Mouse (Mus musculus) midbrain, postnatal 0 days (tissue): ENCODE data around the gene Epop. TPM values are rescaled to one million over a fixed set of nuclear protein-coding genes. Genes with fewer than 3 reads are reported as not detected.
A peak's percentile ranks its signal among the peaks of the same experiment; 100 is the strongest.

Experiments used
- ATAC-seq: fragments of 200-750 bp; cut with Nextera tagmentation; 2 replicates; pipeline ENCODE4 v1.8.0; 2017; ENCODE audit warnings: moderate number of reproducible peaks, mild to moderate bottlenecking, moderate TSS enrichment, moderate library complexity; ENCODE audit not compliant: low FRiP score
- DNase-seq: peaks from one replicate; pipeline ENCODE4 v3.0.0-alpha.2; 2015; ENCODE audit warnings: low spot score
- H3K27ac ChIP-seq: fragments of 300-500 bp; sonication (generic); 2 replicates; pipeline ENCODE4 v1.5.1; 2014; ENCODE audit warnings: low read depth, mild to moderate bottlenecking, low read length, mixed read lengths
- H3K27me3 ChIP-seq: fragments of 300-500 bp; sonication (generic); 2 replicates; pipeline ENCODE4 v1.6.1; 2014; ENCODE audit warnings: low read length, control low read depth, mixed read lengths; ENCODE audit not compliant: insufficient read depth
- H3K36me3 ChIP-seq: fragments of 300-500 bp; sonication (generic); 2 replicates; pipeline ENCODE4 v1.6.1; 2014; ENCODE audit warnings: low read length, control low read depth, mixed read lengths; ENCODE audit not compliant: insufficient read depth
- H3K4me1 ChIP-seq: fragments of 300-500 bp; sonication (generic); 2 replicates; pipeline ENCODE4 v1.6.1; 2014; ENCODE audit warnings: mild to moderate bottlenecking, control low read depth, antibody characterized with exemption, low read length, mixed read lengths; ENCODE audit not compliant: insufficient read depth
- H3K4me2 ChIP-seq: fragments of 300-500 bp; sonication (generic); 2 replicates; pipeline ENCODE4 v1.6.1; 2014; ENCODE audit warnings: low read depth, mild to moderate bottlenecking, low read length, mixed read lengths; ENCODE audit not compliant: poor library complexity, severe bottlenecking
- H3K4me3 ChIP-seq: fragments of 300-500 bp; sonication (generic); 2 replicates; pipeline ENCODE4 v1.5.1; 2014; ENCODE audit warnings: low read depth, mild to moderate bottlenecking, low read length, moderate library complexity
- H3K9ac ChIP-seq: fragments of 300-500 bp; sonication (generic); replicated peaks from 2 replicates; pipeline ENCODE4 v1.6.1; 2014; ENCODE audit warnings: mild to moderate bottlenecking, low read length, moderate library complexity, mixed read lengths; ENCODE audit not compliant: poor library complexity, severe bottlenecking
- H3K9me3 ChIP-seq: fragments of 300-500 bp; sonication (generic); 2 replicates; pipeline ENCODE4 v1.6.1; 2016; ENCODE audit warnings: low read length, control low read depth
- CTCF ChIP-seq: IDR thresholded peaks from 2 replicates; pipeline ENCODE4 v1.5.1; 2016; ENCODE audit warnings: antibody characterized with exemption, mild to moderate bottlenecking
- WGBS: fragments of 180-500 bp; shearing (Covaris S2); extraction: QIAGEN DNeasy Blood & Tissue Kit; methylation state at CpG from one replicate; pipeline ENCODE4 v1.1.7; 2014; 5-methylcytosine and 5-hydroxymethylcytosine counted together
- polyA plus RNA-seq: library from polyadenylated mRNA; unstranded; fragments of >200 nt; fragmentation: Nextera tagmentation; extraction: Ambion mirVana; gene quantifications from 2 replicates; pipeline ENCODE4 v1.2.1, GENCODE M21; 2015
- total RNA-seq: library from RNA; depleted of rRNA; stranded (reverse); fragments of >200 nt; gene quantifications from 2 replicates; pipeline ENCODE4 v1.2.3, GENCODE M21; 2014

Gene Epop
- total and polyA plus RNA-seq, 2 experiments from 2014 or later = 1.5 to 8.4 TPM

- TF ChIP-seq CTCF = no peak
- peaks cover 55% of the 10 kb centered on the region for H3K36me3 ChIP-seq
Observed at GRCm38 (mm10) chr11:97671177-97671527, 41.6 kb upstream of the Epop start.

GRCm38 (mm10) chr11:97670234-97671176 is 41.0 kb upstream of the Epop start:
- Histone ChIP-seq H3K27me3 (no peaks in the 10 kb centered on the region), H3K27ac (no peak overlapping the region), H3K9ac (no peak overlapping the region), H3K4me2 (no peak overlapping the region), H3K36me3 (peaks cover 52% of the 10 kb centered on the region), H3K4me3 (no peak overlapping the region), H3K9me3 (no peaks in the 10 kb centered on the region), H3K4me1 (no peaks in the 10 kb centered on the region)
- DNase-seq (no peak), ATAC-seq (no peak)
- 70% methylated on average over 13 of the region's 13 CpGs for WGBS
- peak; percentile 30; the same call in 1 of the 2 replicates for TF ChIP-seq CTCF

More at GRCm38 (mm10) chr11:97671177-97671527, 41.6 kb upstream of the Epop start:
- 37% methylated on average over 2 of the region's 2 CpGs for WGBS
- no peak overlapping the region for H3K4me3 ChIP-seq
- no peaks in the 10 kb centered on the region for H3K27me3 ChIP-seq
- H3K27ac ChIP-seq = no peak overlapping the region
- ATAC-seq (no peak), DNase-seq (no peak)
- H3K9me3 ChIP-seq = no peaks in the 10 kb centered on the region
- no peaks in the 10 kb centered on the region for H3K4me1 ChIP-seq
- H3K4me2 ChIP-seq = no peak overlapping the region
- no peak overlapping the region for H3K9ac ChIP-seq

GRCm38 (mm10) chr11:97669829-97670228 is 40.3 kb upstream of the Epop start:
- Histone ChIP-seq H3K4me2 (no peak overlapping the region), H3K4me3 (no peak overlapping the region), H3K4me1 (no peaks in the 10 kb centered on the region), H3K27ac (no peak overlapping the region), H3K9me3 (no peaks in the 10 kb centered on the region), H3K27me3 (no peaks in the 10 kb centered on the region), H3K36me3 (peaks cover 47% of the 10 kb centered on the region), H3K9ac (no peak overlapping the region)
- DNase-seq (peak; percentile 62), ATAC-seq (no peak)
- no peak for TF ChIP-seq CTCF
- 26% methylated on average over 6 of the region's 6 CpGs for WGBS

GRCm38 (mm10) chr11:97669268-97669667 is 39.8 kb upstream of the Epop start:
- Histone ChIP-seq H3K36me3 (peaks cover 42% of the 10 kb centered on the region), H3K9me3 (no peaks in the 10 kb centered on the region), H3K27ac (no peak overlapping the region), H3K4me1 (no peaks in the 10 kb centered on the region), H3K9ac (peak overlapping the region; percentile 14; the same call in 1 of the 2 replicates), H3K4me3 (no peak overlapping the region), H3K4me2 (no peak overlapping the region), H3K27me3 (no peaks in the 10 kb centered on the region)
- no peak for DNase-seq
- 52% methylated on average over 15 of the region's 15 CpGs for WGBS
- ATAC-seq = no peak
- TF ChIP-seq CTCF = no peak

GRCm38 (mm10) chr11:97668160-97668559 is 38.7 kb upstream of the Epop start:
- Histone ChIP-seq H3K9ac (no peak overlapping the region), H3K4me1 (no peaks in the 10 kb centered on the region), H3K9me3 (no peaks in the 10 kb centered on the region), H3K4me2 (no peak overlapping the region), H3K27me3 (no peaks in the 10 kb centered on the region), H3K27ac (no peak overlapping the region), H3K36me3 (peaks cover 32% of the 10 kb centered on the region), H3K4me3 (no peak overlapping the region)
- ATAC-seq (no peak), DNase-seq (no peak)
- WGBS = 93% methylated on average over 7 of the region's 7 CpGs
- no peak for TF ChIP-seq CTCF

- Histone ChIP-seq H3K36me3 (peaks cover 25% of the 10 kb centered on the region), H3K27me3 (peaks cover 6% of the 10 kb centered on the region; the same call in 1 of the 2 replicates), H3K9me3 (no peaks in the 10 kb centered on the region), H3K27ac (no peak overlapping the region), H3K4me1 (peaks cover 3% of the 10 kb centered on the region; the same call in 1 of the 2 replicates), H3K9ac (no peak overlapping the region), H3K4me2 (no peak overlapping the region), H3K4me3 (no peak overlapping the region)
- ATAC-seq (no peak), DNase-seq (no peak)
- 91% methylated on average over 15 of the region's 15 CpGs for WGBS
- TF ChIP-seq CTCF = no peak
Observed at GRCm38 (mm10) chr11:97666794-97667193, 37.3 kb upstream of the Epop start.
